Mouse (Mus musculus): ENCODE measurements around the gene Col27a1.

DNA sequence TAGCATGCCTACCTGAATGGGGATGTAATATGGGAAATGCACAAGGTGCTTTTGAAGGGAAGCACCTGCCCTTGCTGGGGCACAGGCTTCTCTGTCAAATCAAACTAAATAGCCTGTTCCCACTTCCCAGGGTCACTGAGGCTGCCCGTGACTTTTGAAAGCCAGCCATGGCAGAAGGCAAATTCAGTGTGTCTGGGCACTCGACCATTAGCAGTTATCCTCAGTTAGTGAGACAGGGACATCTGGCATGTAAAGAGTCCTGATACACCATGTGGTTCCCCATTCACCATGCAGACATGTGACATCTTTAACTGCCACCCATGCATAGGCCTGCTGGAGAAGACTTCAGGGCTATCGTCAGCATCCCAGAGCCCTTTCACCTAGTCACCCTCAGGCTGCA lies 5.3 kb downstream of the Col27a1 start:
- TF ChIP-seq POLR2A (IDR thresholded peaks at IDR 0.05; ENCODE audit: borderline replicate concordance, extremely low read depth, low read depth, low read length), result no peak
- TF ChIP-seq CTCF (IDR thresholded peaks at IDR 0.05; ENCODE audit: insufficient read depth, low read length), result no peak
